ENCODE assay signal across 11 mouse cellular contexts in the genomic region with DNA sequence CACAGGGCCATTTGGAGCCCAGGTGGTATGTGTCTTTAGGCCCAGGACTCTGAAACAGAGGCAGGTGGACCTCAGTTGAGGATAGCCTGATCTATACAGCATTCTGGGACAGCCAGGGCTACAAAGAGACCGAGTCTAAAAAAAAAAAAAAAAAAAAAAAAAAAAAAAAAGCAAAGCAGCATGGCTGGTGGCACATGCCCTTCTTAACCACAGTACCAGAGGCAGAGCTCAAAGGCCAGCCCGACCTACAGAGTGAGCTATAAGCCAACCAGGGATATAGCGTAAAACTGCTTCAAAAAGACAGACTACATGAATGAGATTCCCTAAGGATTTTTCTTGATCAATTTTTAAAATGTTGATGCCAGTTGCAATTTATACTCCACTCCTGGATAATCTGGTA. TPM values are rescaled to one million over a fixed set of nuclear protein-coding genes. Genes with fewer than 3 reads are reported as not detected.
A peak's percentile ranks its signal among the peaks of the same experiment; 100 is the strongest.
DNase-seq lines count a peak whose midpoint lies in the region; ATAC-seq and TF ChIP-seq lines count a peak whose summit lies in the region.
"Had no signal": no experiment of that assay in that cellular context is flagged by ENCODE, and none has a peak within 500 bp of the region (broad histone marks: within the 10 kb centered on the region; RNA-seq: fewer than 3 reads in every experiment).

No protein-coding gene starts in this region.

- WGBS in heart, adult 2 months, result 66% methylated on average over 3 of the region's 3 CpGs
- WGBS in forebrain, embryonic 16.5 days, result 81% methylated on average over 3 of the region's 3 CpGs

- peak overlapping the region; percentile 75; the same call in 1 of the 2 replicates for H3K4me2 ChIP-seq in CH12.LX (ENCODE audit: insufficient read depth, low read depth, poor library complexity, severe bottlenecking)
- H3K4me2 ChIP-seq in forebrain, embryonic 16.5 days (ENCODE audit: low read length), result no peak overlapping the region

- in situ Hi-C loops in CH12.LX (cut with MboI; ENCODE audit: low pct_ligation_motif_present, low pct_unique_long_range_greater_than_20kb, low sequenced_read_pairs), result no loop called here

- H3K36me3 ChIP-seq in heart, adult 2 months (ENCODE audit: control insufficient read depth, insufficient read depth, low read length), result peaks cover 71% of the 10 kb centered on the region
- peaks cover 32 to 67% of the 10 kb centered on the region in 2 experiments for H3K36me3 ChIP-seq in CH12.LX (replicated peaks in 1 of 2; ENCODE audit: control insufficient read depth in 1 of 2, insufficient read depth in 1 of 2, low read length in 1 of 2)
- no peaks in the 10 kb centered on the region for H3K36me3 ChIP-seq in forebrain, embryonic 16.5 days (ENCODE audit: control insufficient read depth, insufficient read depth)

- no peak for TF ChIP-seq POLR2A in heart, adult 2 months (IDR thresholded peaks at IDR 0.05; ENCODE audit: insufficient read depth, low read depth, low read length)
- TF ChIP-seq POLR2A in CH12.LX (IDR thresholded peaks at IDR 0.05; ENCODE audit: low read depth, low read length), result 0 out of 2 replicates have a peak, but pooled peaks have one; percentile 21

- H3K9me3 ChIP-seq in CH12.LX (replicated peaks; ENCODE audit: low read length), result no peaks in the 10 kb centered on the region
- no peaks in the 10 kb centered on the region for H3K9me3 ChIP-seq in forebrain, embryonic 16.5 days (ENCODE audit: control insufficient read depth, low read length)

- ATAC-seq in forebrain, embryonic 16.5 days, result no peak

- DNase-seq in heart, adult 2 months, result no peak
- no peak for DNase-seq in heart, adult 8-10 months (ENCODE audit: low spot score)
- no peak for DNase-seq in left cerebral cortex, adult 2 months (ENCODE audit: extremely low spot score in 1 of 2, low spot score in 2 of 2)
- no peak for DNase-seq in left cerebral cortex, postnatal 4 days
- DNase-seq in CH12.LX (ENCODE audit: extremely low read depth) (no peak), MN1 (ENCODE audit: low spot score) (no peak)
- no peak for DNase-seq in adrenal gland, adult (ENCODE audit: inconsistent age in 2 of 2, low spot score in 1 of 2)
- DNase-seq: adrenal gland, postnatal 10 days; cerebellum, postnatal 25 days; thymus, postnatal 36 days had no signal

- no peak for TF ChIP-seq EP300 in heart, adult 2 months (IDR thresholded peaks at IDR 0.05; ENCODE audit: insufficient read depth, low read depth, low read length)
- no peak for TF ChIP-seq EP300 in CH12.LX (IDR thresholded peaks at IDR 0.05; ENCODE audit: low read length)

- H3K4me1 ChIP-seq in heart, adult 2 months (ENCODE audit: control insufficient read depth, insufficient read depth, low read length), result peaks cover 28% of the 10 kb centered on the region
- peaks cover 11 to 71% of the 10 kb centered on the region in 2 experiments; a peak in 3 of 4 replicates for H3K4me1 ChIP-seq in CH12.LX (ENCODE audit: control insufficient read depth in 1 of 2, insufficient read depth in 2 of 2)
- H3K4me1 ChIP-seq in forebrain, embryonic 16.5 days (replicated peaks; ENCODE audit: control insufficient read depth, insufficient read depth, low read length), result peaks cover 62% of the 10 kb centered on the region

- peaks cover 14% of the 10 kb centered on the region for H3K79me2 ChIP-seq in heart, adult 2 months (replicated peaks; ENCODE audit: control insufficient read depth, insufficient read depth, low read length)
- H3K79me2 ChIP-seq in CH12.LX (replicated peaks; ENCODE audit: control insufficient read depth, extremely low read depth, insufficient read depth, poor library complexity, severe bottlenecking), result peaks cover 92% of the 10 kb centered on the region

- no peak overlapping the region for H3K4me3 ChIP-seq in heart, adult 2 months
- H3K4me3 ChIP-seq in left cerebral cortex, adult 2 months, result no peak overlapping the region
- no peak overlapping the region for H3K4me3 ChIP-seq in CH12.LX (replicated peaks in 1 of 3; ENCODE audit: low read depth in 2 of 3, low read length in 2 of 3, poor library complexity in 1 of 3)
- H3K4me3 ChIP-seq in forebrain, embryonic 16.5 days (replicated peaks; ENCODE audit: low read length), result no peak overlapping the region

- no peak for TF ChIP-seq RAD21 in CH12.LX (IDR thresholded peaks at IDR 0.05; ENCODE audit: low read depth, low read length)

- H3K27ac ChIP-seq in heart, adult 2 months, result peak overlapping the region; percentile 80
- peak overlapping the region; percentile 48; the same call in 1 of the 2 replicates for H3K27ac ChIP-seq in left cerebral cortex, adult 2 months
- no peak overlapping the region; the same call in 1 of the 2 replicates for H3K27ac ChIP-seq in CH12.LX (ENCODE audit: insufficient read depth, low read depth)
- peak overlapping the region; percentile 66 for H3K27ac ChIP-seq in forebrain, embryonic 16.5 days (ENCODE audit: low read length)

- no peak overlapping the region for H3K9ac ChIP-seq in heart, adult 2 months (ENCODE audit: low read depth, low read length)
- no peak overlapping the region; the same call in 1 of the 2 replicates for H3K9ac ChIP-seq in CH12.LX (ENCODE audit: insufficient read depth, low read depth)
- H3K9ac ChIP-seq in forebrain, embryonic 16.5 days (replicated peaks; ENCODE audit: low read depth, low read length), result no peak overlapping the region

- no peak for TF ChIP-seq CTCF in heart, adult 2 months (IDR thresholded peaks at IDR 0.05)
- no peak for TF ChIP-seq CTCF in left cerebral cortex, adult 2 months (IDR thresholded peaks at IDR 0.05)
- no peak for TF ChIP-seq CTCF in CH12.LX (conservative IDR thresholded peaks at IDR 0.05 in 1 of 2, IDR thresholded peaks at IDR 0.05 in 1 of 2; ENCODE audit: low read depth in 2 of 2, low read length in 2 of 2)

- intact Hi-C loops in heart, adult 2 months (cut with DNase I), result loop anchor here (10.0 kb wide), 1 partner anchor 213 kb away; a partner anchor contains a TSS
- intact Hi-C loops in left cerebral cortex, adult 2 months (cut with DNase I), result no loop called here
- intact Hi-C loops in left cerebral cortex, postnatal 4 days (cut with DNase I), result no loop called here

- H3K27me3 ChIP-seq in heart, adult 2 months (ENCODE audit: control insufficient read depth, insufficient read depth, low read length), result no peaks in the 10 kb centered on the region
- H3K27me3 ChIP-seq in CH12.LX (replicated peaks), result no peaks in the 10 kb centered on the region
- H3K27me3 ChIP-seq in forebrain, embryonic 16.5 days (replicated peaks; ENCODE audit: control insufficient read depth, insufficient read depth, low read length), result no peaks in the 10 kb centered on the region

- dilution Hi-C loops in CH12.LX (cut with MboI; ENCODE audit: extremely low pct_ligation_motif_present, extremely low pct_unique_long_range_greater_than_20kb, low sequenced_read_pairs), result no loop called here

TF ChIP-seq in CH12.LX, 34 proteins besides CTCF, POLR2A, EP300 and RAD21:
- no peak for TF ChIP-seq BHLHE40 (IDR thresholded peaks at IDR 0.05; ENCODE audit: low read depth, low read length)
- TF ChIP-seq ZNF384 (IDR thresholded peaks at IDR 0.05; ENCODE audit: low read depth, low read length), result peak; percentile 91

RNA-seq across cellular contexts. Expression of a gene that starts 9.5 kb away (rescaled TPM):
- total RNA-seq in heart, adult 2 months (2021), result 10 to 100 TPM; 38.1 to 43.3 TPM
- polyA plus RNA-seq in heart, adult 2 months (2012; rRNA removed), result 32.9 and 38.0 TPM in 2 replicates
- total RNA-seq in heart, adult 8-10 months (2022), result 10 to 100 TPM; 37.2 to 45.8 (median 39.8) TPM
- total RNA-seq in left cerebral cortex, adult 2 months (2021), result 10 to 100 TPM; 57.4 to 60.3 TPM
- total RNA-seq in left cerebral cortex, postnatal 4 days (2021), result 10 to 100 TPM; 52.5 to 57.9 TPM
- total RNA-seq in CH12.LX (2012; rRNA removed) (21.4 and 30.9 TPM in 2 replicates), CH12.LX (2014; rRNA removed) (18.2 and 23.2 TPM in 2 replicates)
- polyA plus RNA-seq in CH12.LX (2012; ENCODE audit: insufficient read length, low read depth), result 39.3 and 42.8 TPM in 2 replicates
- 56.8 and 60.2 TPM in 2 replicates for polyA plus RNA-seq in forebrain, embryonic 16.5 days (2015; fragmentation: Nextera tagmentation; extraction: Ambion mirVana)
